Mouse (Mus musculus) left cerebral cortex, postnatal 4 days (tissue): ENCODE results near the gene Zfp654. TPM values are rescaled to one million over a fixed set of nuclear protein-coding genes. Genes with fewer than 3 reads are reported as not detected.

Experiments used
- DNase-seq: peaks from one replicate; pipeline ENCODE4 v3.0.0-alpha.2; 2022
- intact Hi-C: fragments of 180-260 bp; cut with DNase I; formaldehyde crosslinking; loops from one replicate; pipeline ENCODE4 v1.15.1; 2025
- total RNA-seq, 2 experiments: library from RNA; stranded (reverse); gene quantifications; 2 replicates each; pipeline ENCODE4 v1.2.3; 2021

Zfp654 gene
- total RNA-seq, 2 experiments from 2014 or later: 13.6 to 15.7 TPM

DNA sequence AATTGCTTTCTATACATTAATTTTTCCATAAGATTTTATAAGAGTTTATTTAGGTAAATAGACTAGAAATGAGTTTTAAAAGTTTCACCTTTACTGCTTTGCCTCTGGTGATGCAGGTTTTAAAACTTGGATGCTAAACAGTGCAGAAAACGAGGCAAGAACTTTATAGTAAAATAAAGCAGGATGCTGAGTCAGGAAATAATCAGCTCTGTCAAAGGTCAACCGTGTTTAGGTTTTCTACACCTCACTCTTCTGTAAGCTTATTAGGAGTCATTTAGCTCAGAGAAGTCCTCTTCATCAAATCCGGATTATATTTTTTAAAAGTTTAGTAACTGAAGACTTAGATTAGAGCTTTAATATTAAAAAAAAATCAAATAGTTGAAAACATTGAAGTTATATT is 5.5 kb upstream of the Zfp654 start:
- intact Hi-C loops: no loop called here
- DNase-seq: no peak

DNA sequence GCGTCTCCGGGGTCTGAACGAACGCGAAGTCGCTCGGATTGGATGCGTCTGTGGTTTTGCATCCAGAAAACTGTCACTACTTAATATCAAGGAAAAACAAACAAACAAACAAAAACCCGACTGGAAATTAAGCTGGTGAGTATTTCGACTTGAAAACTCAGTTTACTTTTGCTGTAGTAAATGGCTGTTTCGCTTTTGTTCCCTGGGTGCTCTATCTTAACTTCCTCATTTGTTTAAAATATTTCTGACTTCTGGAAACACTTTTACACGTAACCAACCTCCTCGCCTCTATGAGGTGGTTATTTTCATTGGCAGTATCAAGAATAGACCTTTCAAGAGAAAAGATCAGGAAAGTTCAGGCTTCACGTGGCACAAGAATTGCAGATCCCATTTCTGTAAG is 1.4 kb upstream of the Zfp654 start:
- no peak for DNase-seq
- intact Hi-C loops: no loop called here

DNA sequence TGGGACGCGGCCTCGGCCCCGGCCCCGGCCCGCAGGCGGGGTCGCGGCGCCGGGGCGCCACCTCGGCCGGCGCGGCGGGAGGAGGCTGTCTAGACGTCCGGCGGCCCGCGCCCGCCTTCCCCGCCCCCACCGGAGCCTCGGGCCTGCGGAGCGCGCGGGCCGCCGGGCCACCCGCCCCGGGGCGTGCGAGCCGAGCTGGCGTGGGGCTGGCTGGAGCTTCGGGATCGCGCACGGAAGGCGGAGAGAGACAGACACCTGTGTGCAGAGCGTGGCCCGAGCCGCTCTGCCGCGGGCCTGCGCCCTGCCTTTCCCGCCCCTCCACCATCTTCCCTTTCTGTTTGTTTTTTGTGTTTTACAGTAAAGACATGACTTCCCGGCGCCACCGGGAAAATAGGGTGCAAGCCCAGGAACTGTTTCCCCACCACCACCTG is 1.0 kb upstream of the Zfp654 start:
- intact Hi-C loops: no loop called here
- DNase-seq: peak; percentile 45

DNA sequence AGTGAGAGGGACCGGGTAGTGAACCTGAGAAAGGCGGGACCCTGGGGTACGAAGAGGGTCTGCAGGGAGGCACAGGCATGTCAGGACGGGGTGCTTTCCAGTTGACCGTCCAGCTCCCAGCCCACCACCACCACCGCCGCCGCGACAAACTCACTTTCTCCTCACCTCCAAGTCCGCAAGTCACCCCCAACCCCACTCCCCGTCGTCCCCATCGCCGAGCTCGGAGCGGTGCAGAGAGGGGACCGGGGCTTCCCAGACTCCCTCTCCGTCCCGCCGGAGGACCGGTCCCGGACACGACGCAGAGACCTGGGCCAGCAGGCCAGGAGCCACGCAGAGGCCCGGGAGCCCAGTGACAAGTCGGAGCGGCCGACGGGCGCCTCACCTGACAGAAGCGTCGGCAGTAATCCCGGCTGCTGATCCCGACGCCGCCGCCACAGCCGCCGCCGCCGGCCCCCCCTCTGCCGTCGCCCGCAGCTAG is 328 bp downstream of the Zfp654 start:
- intact Hi-C loops: no loop called here
- DNase-seq: no peak

GRCm38 (mm10) chr16:64850287-64851084 is 966 bp downstream of the Zfp654 start:
- peak; percentile 57 for DNase-seq
- intact Hi-C loops: no loop called here

- intact Hi-C loops: no loop called here
- DNase-seq: no peak
Measured at GRCm38 (mm10) chr16:64845947-64846346, 5.5 kb downstream of the Zfp654 start.

DNA sequence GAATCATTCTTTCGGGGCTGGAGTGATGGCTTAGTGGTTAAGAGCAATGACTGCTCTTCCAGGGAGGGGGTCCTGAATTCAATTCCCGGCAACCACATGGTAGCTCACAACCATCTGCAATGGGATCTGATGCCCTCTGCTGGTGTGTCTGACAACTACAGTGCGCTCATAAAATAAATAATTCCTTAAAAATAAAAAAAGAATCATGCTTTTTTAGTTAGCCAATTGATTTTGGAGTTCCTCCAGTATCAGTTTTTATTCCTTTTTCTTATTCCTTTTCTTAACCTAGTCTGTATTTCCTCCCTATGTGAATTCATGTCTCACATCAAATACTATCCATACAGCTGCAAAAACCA is 9.1 kb downstream of the Zfp654 start:
- intact Hi-C loops: no loop called here
- no peak for DNase-seq

DNA sequence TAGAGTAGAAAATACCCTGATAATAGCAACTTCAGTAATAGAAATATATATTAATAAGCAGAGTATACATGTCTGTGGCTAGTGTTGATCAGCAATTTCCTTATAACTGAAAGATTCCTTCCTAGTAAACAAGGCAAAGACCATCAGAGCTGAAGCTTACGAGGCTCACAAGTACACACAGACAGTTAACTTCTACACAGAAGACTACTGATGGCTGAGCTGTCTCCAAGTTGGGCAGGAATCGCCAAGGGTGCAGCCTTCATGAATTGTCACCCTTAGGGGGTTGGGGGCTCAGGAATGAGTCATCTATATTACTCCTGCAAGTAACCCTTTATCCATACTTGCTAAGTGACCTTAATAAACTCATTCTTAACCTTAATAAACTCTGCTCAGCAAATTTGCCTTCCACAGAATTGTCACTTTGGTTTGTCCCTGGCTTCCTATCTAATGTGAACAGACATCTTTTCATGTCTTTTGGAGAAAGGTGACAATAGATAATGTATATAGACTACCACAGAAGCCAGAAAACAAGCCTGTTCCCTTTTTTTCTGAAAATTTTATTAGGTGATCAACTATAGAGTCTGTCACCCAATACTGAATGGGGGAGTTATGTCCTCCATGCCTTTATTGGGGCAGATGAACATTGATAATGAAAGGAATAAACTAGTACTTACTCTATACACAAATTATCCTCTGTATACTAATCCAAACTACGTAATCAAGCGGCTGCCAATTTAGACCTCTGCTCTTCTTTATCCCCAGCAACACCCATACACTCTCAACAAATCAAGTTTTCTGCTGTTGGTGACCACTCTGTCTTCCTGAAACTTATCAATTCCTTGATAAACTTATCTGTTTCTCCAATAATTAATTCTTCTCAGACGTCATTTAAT is 9.7 kb downstream of the Zfp654 start:
- no peak for DNase-seq
- intact Hi-C loops: no loop called here

GRCm38 (mm10) chr16:64836709-64837108 is 14.7 kb downstream of the Zfp654 start:
- DNase-seq: no peak
- intact Hi-C loops: no loop called here

DNA sequence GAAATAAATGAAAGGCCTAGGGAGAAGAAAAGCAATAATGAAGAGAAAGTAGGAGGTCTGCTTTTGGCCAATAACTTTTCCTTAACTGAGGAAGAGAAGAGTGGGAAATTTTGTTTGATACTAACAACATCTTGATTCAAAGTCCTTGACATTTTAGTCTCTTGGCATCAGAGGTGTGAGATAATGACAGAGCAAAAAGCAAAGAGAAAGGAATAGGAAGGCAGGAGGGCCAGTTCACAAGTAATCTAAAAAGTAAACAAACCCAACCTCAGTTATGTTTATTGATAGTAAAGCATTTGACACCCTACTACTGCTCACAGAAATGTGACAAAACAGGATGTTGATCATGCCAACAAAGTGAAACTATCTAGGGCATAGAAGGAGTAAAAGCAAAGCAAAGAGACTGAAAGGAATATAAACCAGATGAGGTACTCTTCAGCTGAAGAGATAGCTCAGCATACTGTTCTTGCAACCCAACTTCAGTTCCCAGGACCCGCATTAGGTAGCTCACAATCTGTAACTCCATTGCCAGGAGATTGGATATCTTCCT is 15.4 kb downstream of the Zfp654 start:
- DNase-seq: no peak
- intact Hi-C loops: no loop called here

DNA sequence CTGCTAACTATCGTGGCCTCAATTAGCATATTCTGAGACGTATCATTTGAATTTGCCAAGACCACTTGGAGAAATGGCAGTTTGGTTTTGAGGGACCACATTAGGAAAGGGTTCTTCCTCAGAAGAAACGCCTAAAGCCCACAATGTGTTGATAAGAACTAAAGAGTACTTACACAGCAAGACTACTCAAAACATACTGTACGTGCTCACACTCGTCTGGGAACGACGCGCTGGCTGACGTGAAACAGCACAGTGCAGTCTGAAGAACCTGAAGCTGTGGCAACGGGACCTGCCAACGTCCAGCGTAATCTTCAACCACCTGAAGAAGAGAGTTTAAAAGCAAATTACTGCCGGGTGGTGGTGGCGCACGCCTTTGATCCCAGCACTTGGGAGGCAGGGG is 21.2 kb downstream of the Zfp654 start:
- intact Hi-C loops: no loop called here
- DNase-seq: no peak

DNA sequence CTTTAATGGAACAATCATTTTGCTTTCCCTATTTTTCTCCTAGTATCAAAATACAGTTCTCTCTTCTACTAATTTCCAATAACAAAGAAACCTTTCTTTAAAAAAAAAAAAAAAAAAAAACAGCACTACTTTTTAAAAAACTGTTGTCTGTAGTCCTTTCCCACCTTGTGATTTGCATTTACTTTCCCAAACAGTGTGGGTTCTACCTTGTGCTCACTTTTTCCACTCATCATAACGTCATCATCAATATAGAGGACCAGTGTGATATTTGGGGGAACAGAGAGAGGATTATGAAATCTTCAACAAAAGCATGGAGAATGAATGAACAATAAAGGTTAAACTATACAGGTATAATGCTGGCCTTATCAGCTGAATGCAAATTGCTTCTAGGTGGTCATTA is 27.0 kb downstream of the Zfp654 start:
- no peak for DNase-seq
- intact Hi-C loops: no loop called here

DNA sequence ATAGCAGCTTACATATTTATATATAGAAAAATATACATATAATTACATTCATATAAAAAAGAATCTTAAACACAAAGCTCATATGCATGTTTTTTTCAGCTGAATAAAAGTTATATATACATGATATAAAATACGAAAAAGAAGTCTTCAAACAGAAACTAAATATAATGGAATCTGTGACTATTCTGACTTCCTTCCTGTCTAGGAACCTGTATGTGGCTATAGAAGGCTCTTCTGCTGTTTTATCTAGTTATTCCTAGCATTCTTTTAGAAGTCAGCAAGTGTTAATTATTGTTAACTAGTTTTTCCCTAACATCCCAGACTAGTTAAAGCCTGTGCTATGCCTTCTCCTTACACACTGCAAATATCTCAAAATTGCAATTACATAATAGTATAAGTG is 27.6 kb downstream of the Zfp654 start:
- intact Hi-C loops: no loop called here
- no peak for DNase-seq

GRCm38 (mm10) chr16:64817094-64817765 is 34.2 kb downstream of the Zfp654 start:
- DNase-seq: no peak
- intact Hi-C loops: no loop called here

- no peak for DNase-seq
- intact Hi-C loops: no loop called here
Measured at GRCm38 (mm10) chr16:64803041-64803440, 48.4 kb downstream of the Zfp654 start.

- intact Hi-C loops: no loop called here
- DNase-seq: no peak
Measured at GRCm38 (mm10) chr16:64801638-64802037, 49.8 kb downstream of the Zfp654 start.

GRCm38 (mm10) chr16:64800393-64800792 is 51.1 kb downstream of the Zfp654 start:
- DNase-seq: no peak
- intact Hi-C loops: no loop called here

DNA sequence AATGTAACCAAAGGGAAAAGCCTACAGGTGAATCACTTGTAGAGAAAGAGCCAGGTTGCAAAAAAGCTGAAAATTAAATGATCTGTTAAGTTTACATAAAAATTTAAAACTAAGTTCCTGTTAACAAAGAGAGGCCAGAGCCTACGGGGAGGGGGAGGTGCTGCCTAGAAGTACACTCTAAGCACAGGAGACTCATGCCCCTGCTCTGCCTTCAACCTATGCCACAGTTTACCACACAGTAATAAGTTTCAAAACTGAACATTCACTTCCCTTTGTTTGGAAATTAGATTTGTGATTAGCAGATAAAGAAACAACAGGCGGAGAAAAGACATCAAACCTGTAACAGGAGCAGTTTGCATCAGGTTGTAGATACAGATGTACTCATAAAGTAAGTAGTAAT is 56.6 kb downstream of the Zfp654 start:
- no peak for DNase-seq
- intact Hi-C loops: no loop called here

- intact Hi-C loops: no loop called here
- no peak for DNase-seq
Measured at GRCm38 (mm10) chr16:64789706-64790105, 61.7 kb downstream of the Zfp654 start.

DNA sequence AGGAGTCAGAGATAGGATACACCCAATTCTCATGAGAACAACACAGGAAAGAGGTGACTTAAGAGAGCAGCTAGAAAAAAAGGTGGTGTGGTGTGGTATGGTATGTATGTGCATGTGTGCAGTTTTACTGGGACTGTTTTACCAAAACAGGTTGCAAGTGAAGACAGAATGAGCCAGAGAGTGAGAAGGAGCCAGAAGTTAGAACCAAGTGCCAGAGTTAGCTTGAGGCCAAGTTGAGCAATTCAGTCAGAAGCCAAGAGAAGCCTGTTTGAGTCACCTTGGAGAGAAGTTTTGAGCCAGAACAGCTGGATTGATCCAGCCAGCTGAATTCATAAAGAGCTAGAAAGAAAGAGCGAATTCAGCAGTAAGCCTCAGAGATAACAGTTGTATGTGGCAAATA is 75.9 kb downstream of the Zfp654 start:
- intact Hi-C loops: no loop called here
- DNase-seq: no peak

GRCm38 (mm10) chr16:64771431-64771818 is 80.0 kb downstream of the Zfp654 start:
- DNase-seq: no peak
- intact Hi-C loops: no loop called here
